Mouse (Mus musculus) MEL (cell line): Measurements from ENCODE around the gene Prr15l.

Experiments
- CTCF ChIP-seq, 3 experiments: IDR thresholded peaks in 2 of 3; conservative IDR thresholded peaks in 1 of 3; 2 replicates each; pipeline ENCODE4 v1.5.1; 2011 to 2012; ENCODE audit warnings: low read length in 3 of 3, low read depth in 2 of 3, mild to moderate bottlenecking in 2 of 3, improper control_type of control experiment in 1 of 3, inconsistent platforms in 1 of 3, mixed read lengths in 1 of 3, moderate library complexity in 1 of 3; ENCODE audit not compliant: control insufficient read depth in 1 of 3, insufficient read depth in 1 of 3, poor library complexity in 1 of 3, severe bottlenecking in 1 of 3
- POLR2A ChIP-seq, 2 experiments: IDR thresholded peaks; 2 replicates each; pipeline ENCODE4 v1.6.1; 2011 to 2012; ENCODE audit warnings: low read length in 2 of 2, mild to moderate bottlenecking in 2 of 2, control low read depth in 1 of 2, improper control_type of control experiment in 1 of 2, low read depth in 1 of 2, moderate library complexity in 1 of 2; ENCODE audit not compliant: control insufficient read depth in 1 of 2, insufficient read depth in 1 of 2, poor library complexity in 1 of 2
- POLR2AphosphoS2 ChIP-seq: IDR thresholded peaks from 2 replicates; pipeline ENCODE4 v1.6.1; 2011; ENCODE audit warnings: low read length, improper control_type of control experiment
- ZC3H11A ChIP-seq: IDR thresholded peaks from 2 replicates; pipeline ENCODE4 v1.6.1; 2012; ENCODE audit warnings: low read depth, mild to moderate bottlenecking, inconsistent platforms, low read length, improper control_type of control experiment

DNA sequence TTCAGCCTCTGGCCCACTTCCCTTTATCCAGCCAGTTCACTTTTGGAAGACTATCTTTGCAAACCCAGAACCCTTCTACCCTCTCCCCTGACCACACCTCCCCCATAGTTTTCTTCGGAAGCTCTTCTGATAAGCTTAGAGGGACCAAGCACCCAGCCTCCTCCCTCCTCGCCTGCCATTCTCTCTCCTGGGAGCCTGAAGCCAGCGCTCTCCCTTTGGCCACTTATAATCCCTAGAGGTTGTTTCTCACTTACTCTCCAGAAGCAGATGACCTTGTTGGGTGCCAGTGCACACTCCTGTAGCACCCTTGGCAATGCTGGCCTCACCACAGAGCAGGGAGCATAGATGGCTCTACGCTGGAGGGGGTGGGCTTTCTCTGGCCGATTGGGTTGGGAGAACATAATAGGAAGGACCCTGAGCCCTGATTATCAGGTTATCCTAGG lies 41.4 kb downstream of the Prr15l start:
- TF ChIP-seq POLR2A (IDR thresholded peaks at IDR 0.05; ENCODE audit: control insufficient read depth in 1 of 2, insufficient read depth in 1 of 2, low read depth in 1 of 2, low read length in 2 of 2, poor library complexity in 1 of 2) (no peak; a peak in 1 of 4 replicates), CTCF (IDR thresholded peaks at IDR 0.05 in 2 of 3, conservative IDR thresholded peaks at IDR 0.05 in 1 of 3; ENCODE audit: control insufficient read depth in 1 of 3, insufficient read depth in 1 of 3, low read depth in 2 of 3, low read length in 3 of 3, poor library complexity in 1 of 3, severe bottlenecking in 1 of 3) (no peak), ZC3H11A (no peak), POLR2AphosphoS2 (no peak)
